Mouse (Mus musculus) heart, embryonic 13.5 days (tissue): ENCODE results near the gene Gcn1l1. TPM values are rescaled to one million over a fixed set of nuclear protein-coding genes. Genes with fewer than 3 reads are reported as not detected.

Experiments used
- ATAC-seq: fragments of 200-750 bp; cut with Nextera tagmentation; 2 replicates; pipeline ENCODE4 v1.8.0; 2017; ENCODE audit warnings: moderate TSS enrichment; ENCODE audit not compliant: insufficient number of reproducible peaks, low FRiP score, low TSS enrichment; ENCODE audit errors: extremely low read depth
- H3K27ac ChIP-seq: fragments of 300-500 bp; sonication (generic); replicated peaks from 2 replicates; pipeline ENCODE4 v1.5.1; 2015; ENCODE audit warnings: moderate library complexity, mild to moderate bottlenecking, inconsistent platforms
- H3K27me3 ChIP-seq: fragments of 300-500 bp; sonication (generic); replicated peaks from 2 replicates; pipeline ENCODE4 v1.6.1; 2015; ENCODE audit warnings: mild to moderate bottlenecking, inconsistent platforms
- H3K36me3 ChIP-seq: fragments of 300-500 bp; sonication (generic); 2 replicates; pipeline ENCODE4 v1.6.1; 2015; ENCODE audit warnings: mild to moderate bottlenecking, inconsistent platforms
- H3K4me1 ChIP-seq: fragments of 300-500 bp; sonication (generic); 2 replicates; pipeline ENCODE4 v1.6.1; 2015; ENCODE audit warnings: inconsistent platforms
- H3K4me2 ChIP-seq: fragments of 300-500 bp; sonication (generic); 2 replicates; pipeline ENCODE4 v1.6.1; 2015; ENCODE audit warnings: inconsistent platforms, mild to moderate bottlenecking, moderate library complexity
- H3K4me3 ChIP-seq: fragments of 300-500 bp; sonication (generic); 2 replicates; pipeline ENCODE4 v1.5.1; 2015; ENCODE audit warnings: moderate library complexity, mild to moderate bottlenecking, inconsistent platforms
- H3K9ac ChIP-seq: fragments of 300-500 bp; sonication (generic); 2 replicates; pipeline ENCODE4 v1.6.1; 2015; ENCODE audit warnings: inconsistent platforms, mild to moderate bottlenecking, moderate library complexity
- H3K9me3 ChIP-seq: fragments of 300-500 bp; sonication (generic); 2 replicates; pipeline ENCODE4 v1.6.1; 2016; ENCODE audit warnings: inconsistent platforms
- WGBS: fragments of 180-500 bp; shearing (Covaris S2); methylation state at CpG from one replicate; pipeline ENCODE4 v1.1.7; 2015; ENCODE audit warnings: mixed read lengths; 5-methylcytosine and 5-hydroxymethylcytosine counted together
- polyA plus RNA-seq: library from polyadenylated mRNA; unstranded; fragments of >200 nt; fragmentation: Nextera tagmentation; extraction: Ambion mirVana; gene quantifications from 2 replicates; pipeline ENCODE4 v1.2.1, GENCODE M21; 2015

Gene Gcn1l1
- polyA plus RNA-seq, 1 experiment from 2014 or later, result 26.7 TPM

DNA sequence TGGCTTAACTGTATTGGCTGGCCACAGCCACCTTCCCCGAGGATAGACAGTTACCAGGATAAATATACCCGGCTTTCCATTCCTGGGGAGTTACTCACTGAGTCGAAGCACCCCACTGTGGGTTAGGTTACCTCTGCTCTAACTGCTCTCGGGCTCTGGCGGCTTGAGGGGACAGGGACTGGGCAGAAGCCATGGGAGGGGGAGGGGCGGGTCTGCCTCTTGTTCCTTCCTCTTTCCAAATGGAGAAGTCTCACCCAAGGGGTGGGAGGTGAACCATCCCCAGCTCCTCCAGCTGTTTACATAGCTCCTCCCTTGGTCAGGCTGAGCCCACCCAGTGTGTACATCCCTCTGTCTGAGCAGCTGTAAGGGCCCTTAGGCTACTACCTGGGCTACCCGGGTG lies 29.4 kb upstream of the Gcn1l1 start:
- H3K9ac ChIP-seq, result peak overlapping the region; percentile 71; the same call in 1 of the 2 replicates
- no peaks in the 10 kb centered on the region for H3K9me3 ChIP-seq
- ATAC-seq, result no peak
- peaks cover 73% of the 10 kb centered on the region for H3K4me1 ChIP-seq
- 25% methylated on average over 7 of the region's 7 CpGs for WGBS
- peak overlapping the region; percentile 95 for H3K27ac ChIP-seq
- H3K4me3 ChIP-seq, result no peak overlapping the region
- H3K36me3 ChIP-seq, result no peaks in the 10 kb centered on the region
- H3K27me3 ChIP-seq, result no peaks in the 10 kb centered on the region
- peak overlapping the region; percentile 55; the same call in 1 of the 2 replicates for H3K4me2 ChIP-seq

DNA sequence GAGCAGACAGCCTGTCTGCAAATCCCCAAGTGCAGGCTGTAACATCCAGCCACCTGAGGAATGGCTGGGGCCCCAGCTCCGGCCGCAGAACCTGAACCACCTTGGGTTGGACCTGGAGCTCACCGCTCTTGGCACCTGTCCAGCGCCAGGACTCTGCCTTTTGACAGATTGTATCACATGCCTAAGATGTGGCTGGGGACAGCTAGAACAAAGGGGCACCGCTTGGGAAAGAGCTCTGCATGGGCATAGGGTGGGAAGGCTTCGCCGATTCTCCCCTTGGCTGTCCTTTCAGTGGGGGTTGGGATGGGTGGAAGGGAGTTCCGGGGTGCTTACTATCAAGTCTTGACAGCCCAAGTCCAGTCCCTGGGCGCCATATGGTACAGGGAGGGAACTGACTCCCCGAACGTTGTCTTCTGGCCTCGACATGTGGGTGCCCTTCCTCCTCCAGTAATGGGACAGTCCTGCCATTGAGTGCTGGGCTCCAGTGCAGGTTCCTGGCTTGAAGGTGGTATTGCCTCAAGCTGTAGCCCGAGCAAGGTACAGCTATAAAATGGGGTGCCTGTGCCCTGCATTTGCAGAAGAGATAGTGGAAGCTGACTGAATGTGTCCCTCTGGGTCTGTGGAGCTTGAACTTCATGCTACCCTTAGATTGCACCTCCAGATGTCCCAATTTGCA lies 26.9 kb upstream of the Gcn1l1 start:
- peak overlapping the region; percentile 71 for H3K9ac ChIP-seq
- no peak for ATAC-seq
- H3K36me3 ChIP-seq, result no peaks in the 10 kb centered on the region
- peak overlapping the region; percentile 38 for H3K4me2 ChIP-seq
- 58% methylated on average over 13 of the region's 13 CpGs for WGBS
- H3K4me3 ChIP-seq, result peak overlapping the region; percentile 17
- H3K27ac ChIP-seq, result peak overlapping the region; percentile 48
- H3K4me1 ChIP-seq, result peaks cover 60% of the 10 kb centered on the region
- H3K9me3 ChIP-seq, result no peaks in the 10 kb centered on the region
- no peaks in the 10 kb centered on the region for H3K27me3 ChIP-seq

GRCm38 (mm10) chr5:115538693-115539043 lies 26.4 kb upstream of the Gcn1l1 start:
- 3% methylated on average over 12 of the region's 12 CpGs for WGBS
- H3K4me2 ChIP-seq, result peak overlapping the region; percentile 38
- H3K4me1 ChIP-seq, result peaks cover 60% of the 10 kb centered on the region

DNA sequence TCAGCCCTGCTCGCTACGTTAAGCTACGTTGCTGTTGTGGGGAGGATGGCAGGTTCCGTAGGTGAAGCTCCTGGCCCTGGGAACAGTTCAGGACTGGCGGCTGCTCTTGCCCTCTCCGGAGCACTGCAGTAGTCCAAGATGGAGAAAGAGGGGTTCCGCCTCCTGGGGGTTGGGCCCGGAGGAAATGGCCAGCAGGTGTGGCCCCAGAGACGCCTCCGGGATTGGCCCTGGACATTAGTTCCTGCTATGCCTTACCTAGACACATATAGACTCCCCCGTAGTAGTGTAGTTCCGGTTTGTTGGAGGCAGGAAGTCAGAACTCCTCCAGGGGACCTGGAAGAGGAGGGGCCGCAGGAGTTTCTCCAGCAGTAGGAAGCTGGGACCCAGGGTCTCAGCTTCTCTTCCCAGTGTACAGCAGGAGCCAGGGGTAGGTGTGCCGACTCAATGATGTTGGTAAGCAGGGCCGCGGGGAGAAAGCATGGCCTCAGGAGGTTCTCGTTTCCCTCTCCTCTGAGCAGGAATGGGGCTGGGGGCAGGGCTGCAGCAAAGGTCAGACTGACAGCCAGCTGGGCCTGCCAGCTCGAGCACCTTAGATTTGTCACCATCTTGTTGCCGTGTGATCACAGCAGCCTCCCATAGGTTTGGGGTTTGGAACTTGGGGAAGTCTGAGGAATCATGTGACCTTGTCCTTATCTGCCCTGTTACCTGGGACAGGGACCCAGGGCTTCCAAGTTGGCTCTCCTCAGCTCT lies 22.2 kb upstream of the Gcn1l1 start:
- H3K4me1 ChIP-seq, result peaks cover 52% of the 10 kb centered on the region
- peak overlapping the region; percentile 61 for H3K9ac ChIP-seq
- ATAC-seq, result no peak
- peak overlapping the region; percentile 91 for H3K27ac ChIP-seq
- H3K4me3 ChIP-seq, result no peak overlapping the region
- peak overlapping the region; percentile 64 for H3K4me2 ChIP-seq
- H3K9me3 ChIP-seq, result no peaks in the 10 kb centered on the region
- H3K27me3 ChIP-seq, result no peaks in the 10 kb centered on the region
- peaks cover 37% of the 10 kb centered on the region for H3K36me3 ChIP-seq
- WGBS, result 55% methylated on average over 19 of the region's 19 CpGs

More at GRCm38 (mm10) chr5:115538693-115539043, 26.4 kb upstream of the Gcn1l1 start:
- Histone ChIP-seq H3K27me3 (no peaks in the 10 kb centered on the region), H3K36me3 (no peaks in the 10 kb centered on the region), H3K4me3 (peak overlapping the region; percentile 17), H3K27ac (peak overlapping the region; percentile 48), H3K9me3 (no peaks in the 10 kb centered on the region), H3K9ac (peak overlapping the region; percentile 71)
- no peak for ATAC-seq

GRCm38 (mm10) chr5:115543509-115544253 lies 21.4 kb upstream of the Gcn1l1 start:
- peak; percentile 58 for ATAC-seq
- 38% methylated on average over 17 of the region's 17 CpGs for WGBS
- peak overlapping the region; percentile 26 for H3K4me3 ChIP-seq
- H3K4me2 ChIP-seq, result peak overlapping the region; percentile 64
- H3K36me3 ChIP-seq, result peaks cover 46% of the 10 kb centered on the region
- peak overlapping the region; percentile 91 for H3K27ac ChIP-seq
- no peaks in the 10 kb centered on the region for H3K9me3 ChIP-seq
- no peaks in the 10 kb centered on the region for H3K27me3 ChIP-seq
- peak overlapping the region; percentile 45 for H3K9ac ChIP-seq
- H3K4me1 ChIP-seq, result peaks cover 44% of the 10 kb centered on the region

DNA sequence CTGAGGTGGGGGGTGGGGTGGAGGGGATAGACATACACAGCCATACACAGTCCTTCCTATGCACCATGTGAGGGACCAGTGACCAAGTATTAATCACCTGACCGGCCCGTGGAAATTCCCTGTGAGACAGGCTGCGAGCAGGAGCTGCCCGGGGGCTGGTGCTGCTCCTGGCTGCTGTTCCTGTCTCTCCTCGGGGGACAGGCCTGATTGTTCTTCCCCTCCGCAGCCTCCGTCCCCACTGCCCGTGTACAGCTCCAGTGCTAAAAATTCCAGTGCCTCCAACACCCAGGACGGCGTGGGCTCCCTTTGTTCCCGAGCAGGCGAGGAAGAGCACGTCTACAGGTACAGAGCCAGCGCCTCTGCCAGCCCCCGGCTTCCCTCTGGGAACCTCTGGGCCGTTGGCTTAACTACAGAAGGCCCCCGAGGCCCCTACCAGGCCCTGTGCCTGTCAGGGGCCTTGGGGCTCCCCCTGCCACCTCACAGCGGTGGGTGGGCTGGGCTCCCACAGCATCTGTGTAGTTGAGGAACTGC lies 20.3 kb upstream of the Gcn1l1 start:
- H3K27ac ChIP-seq, result peak overlapping the region; percentile 91; the same call in 1 of the 2 replicates
- H3K9me3 ChIP-seq, result no peaks in the 10 kb centered on the region
- H3K4me3 ChIP-seq, result no peak overlapping the region
- ATAC-seq, result no peak
- peak overlapping the region; percentile 45 for H3K9ac ChIP-seq
- H3K4me1 ChIP-seq, result peaks cover 44% of the 10 kb centered on the region
- H3K27me3 ChIP-seq, result no peaks in the 10 kb centered on the region
- H3K36me3 ChIP-seq, result peaks cover 56% of the 10 kb centered on the region
- WGBS, result 49% methylated on average over 18 of the region's 18 CpGs
- no peak overlapping the region for H3K4me2 ChIP-seq

DNA sequence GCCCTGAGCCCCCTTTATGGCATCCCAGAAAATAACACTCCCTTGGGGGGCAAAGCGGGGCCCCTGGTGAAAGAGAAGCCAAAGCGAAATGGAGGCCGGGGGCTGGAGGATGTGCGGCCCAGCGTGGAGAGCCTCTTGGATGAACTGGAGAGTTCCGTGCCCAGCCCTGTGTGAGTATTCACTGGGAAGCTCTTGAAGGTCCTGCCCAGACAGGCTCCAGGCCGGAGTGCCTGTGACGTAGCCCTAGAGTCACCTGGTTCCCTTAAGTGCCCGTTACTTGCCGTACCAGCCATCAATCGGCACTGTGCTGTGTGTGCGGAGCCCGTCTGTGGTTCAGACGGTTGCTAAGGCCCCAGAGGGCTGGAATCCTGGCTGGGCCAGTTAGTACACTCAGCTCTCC lies 19.4 kb upstream of the Gcn1l1 start:
- no peak for ATAC-seq
- Histone ChIP-seq H3K36me3 (peaks cover 65% of the 10 kb centered on the region), H3K9ac (no peak overlapping the region; the same call in 1 of the 2 replicates), H3K27ac (no peak overlapping the region), H3K4me1 (peaks cover 44% of the 10 kb centered on the region), H3K27me3 (no peaks in the 10 kb centered on the region), H3K4me3 (no peak overlapping the region), H3K9me3 (no peaks in the 10 kb centered on the region), H3K4me2 (no peak overlapping the region)
- 87% methylated on average over 14 of the region's 14 CpGs for WGBS

GRCm38 (mm10) chr5:115546536-115546935 lies 18.5 kb upstream of the Gcn1l1 start:
- 68% methylated on average over 11 of the region's 11 CpGs for WGBS
- Histone ChIP-seq H3K4me2 (no peak overlapping the region), H3K36me3 (peaks cover 74% of the 10 kb centered on the region), H3K9me3 (no peaks in the 10 kb centered on the region), H3K27ac (0 out of 2 replicates have a peak overlapping the region, but pooled peaks have one; percentile 12), H3K4me1 (peaks cover 44% of the 10 kb centered on the region), H3K27me3 (no peaks in the 10 kb centered on the region), H3K9ac (peak overlapping the region; percentile 33), H3K4me3 (no peak overlapping the region)
- ATAC-seq, result no peak

GRCm38 (mm10) chr5:115547014-115547413 lies 18.0 kb upstream of the Gcn1l1 start:
- Histone ChIP-seq H3K4me1 (peaks cover 43% of the 10 kb centered on the region), H3K4me2 (no peak overlapping the region), H3K27me3 (no peaks in the 10 kb centered on the region), H3K9ac (peak overlapping the region; percentile 33), H3K36me3 (peaks cover 79% of the 10 kb centered on the region), H3K27ac (peak overlapping the region; percentile 12; the same call in 1 of the 2 replicates), H3K4me3 (no peak overlapping the region), H3K9me3 (no peaks in the 10 kb centered on the region)
- ATAC-seq, result no peak
- 48% methylated on average over 6 of the region's 6 CpGs for WGBS

GRCm38 (mm10) chr5:115547421-115547820 lies 17.6 kb upstream of the Gcn1l1 start:
- Histone ChIP-seq H3K4me1 (peaks cover 39% of the 10 kb centered on the region), H3K9ac (peak overlapping the region; percentile 33; the same call in 1 of the 2 replicates), H3K36me3 (peaks cover 83% of the 10 kb centered on the region), H3K4me2 (no peak overlapping the region), H3K27ac (peak overlapping the region; percentile 12; the same call in 1 of the 2 replicates), H3K9me3 (no peaks in the 10 kb centered on the region), H3K27me3 (no peaks in the 10 kb centered on the region), H3K4me3 (no peak overlapping the region)
- 81% methylated on average over 7 of the region's 7 CpGs for WGBS
- ATAC-seq, result no peak
